Mouse (Mus musculus): ENCODE results near the gene Inka2. TPM values are rescaled to one million over a fixed set of nuclear protein-coding genes. Genes with fewer than 3 reads are reported as not detected.

Inka2 gene
- total and polyA plus RNA-seq, 3 experiments: 1.9 to 4.6 (median 3.0) TPM

- Histone ChIP-seq H3K27me3 (ENCODE audit: insufficient read depth, low read length) (no peaks in the 10 kb centered on the region), H3K4me3 (ENCODE audit: low read depth, low read length) (no peak overlapping the region), H3K36me3 (replicated peaks) (peaks cover 74% of the 10 kb centered on the region), H3K9me3 (replicated peaks) (no peaks in the 10 kb centered on the region), H3K4me1 (ENCODE audit: insufficient read depth, low read depth, low read length) (no peaks in the 10 kb centered on the region)
- TF ChIP-seq CTCF (IDR thresholded peaks at IDR 0.05; ENCODE audit: low read depth, low read length) (peak; percentile 48; the same call in 1 of the 2 replicates), GATA1 (IDR thresholded peaks at IDR 0.05; ENCODE audit: borderline replicate concordance, low read length) (no peak)
- ATAC-seq (ENCODE audit: extremely low read depth, insufficient number of reproducible peaks, low FRiP score, poor library complexity, severe bottlenecking): no peak; the same call in 1 of the 2 replicates
- no peak for DNase-seq (ENCODE audit: low spot score)
These were observed 21.6 kb downstream of the Inka2 start for GRCm38 (mm10) chr3:105726037-105726436.

GRCm38 (mm10) chr3:105732360-105732759, 28.0 kb downstream of the Inka2 start:
- DNase-seq (ENCODE audit: low spot score): no peak
- no peak for ATAC-seq (ENCODE audit: extremely low read depth, insufficient number of reproducible peaks, low FRiP score, poor library complexity, severe bottlenecking)
- TF ChIP-seq GATA2 (IDR thresholded peaks at IDR 0.05; ENCODE audit: borderline replicate concordance, low read depth, low read length): no peak
- no peak for TF ChIP-seq GATA1 (IDR thresholded peaks at IDR 0.05; ENCODE audit: borderline replicate concordance, low read length)
- TF ChIP-seq POLR2AphosphoS5 (IDR thresholded peaks at IDR 0.05; ENCODE audit: insufficient replicate concordance, low read depth, low read length): no peak
- TF ChIP-seq TAL1 (conservative IDR thresholded peaks at IDR 0.05; ENCODE audit: low read depth, low read length): no peak
- TF ChIP-seq CTCF (IDR thresholded peaks at IDR 0.05; ENCODE audit: low read depth, low read length): no peak
- H3K27me3 ChIP-seq (ENCODE audit: insufficient read depth, low read length): no peaks in the 10 kb centered on the region
- no peak overlapping the region for H3K4me3 ChIP-seq (ENCODE audit: low read depth, low read length)
- H3K36me3 ChIP-seq (replicated peaks): peaks cover 76% of the 10 kb centered on the region
- H3K9me3 ChIP-seq (replicated peaks): no peaks in the 10 kb centered on the region
- H3K4me1 ChIP-seq (ENCODE audit: insufficient read depth, low read depth, low read length): no peaks in the 10 kb centered on the region

- no peaks in the 10 kb centered on the region for H3K9me3 ChIP-seq (replicated peaks)
- DNase-seq (ENCODE audit: low spot score): no peak
- ATAC-seq (ENCODE audit: extremely low read depth, insufficient number of reproducible peaks, low FRiP score, poor library complexity, severe bottlenecking): no peak
- H3K4me1 ChIP-seq (ENCODE audit: insufficient read depth, low read depth, low read length): no peaks in the 10 kb centered on the region
- no peak for TF ChIP-seq GATA2 (IDR thresholded peaks at IDR 0.05; ENCODE audit: borderline replicate concordance, low read depth, low read length)
- TF ChIP-seq GATA1 (IDR thresholded peaks at IDR 0.05; ENCODE audit: borderline replicate concordance, low read length): no peak
- no peak for TF ChIP-seq CTCF (IDR thresholded peaks at IDR 0.05; ENCODE audit: low read depth, low read length)
- TF ChIP-seq TAL1 (conservative IDR thresholded peaks at IDR 0.05; ENCODE audit: low read depth, low read length): no peak
- no peak for TF ChIP-seq POLR2AphosphoS5 (IDR thresholded peaks at IDR 0.05; ENCODE audit: insufficient replicate concordance, low read depth, low read length)
- H3K27me3 ChIP-seq (ENCODE audit: insufficient read depth, low read length): no peaks in the 10 kb centered on the region
- no peak overlapping the region for H3K4me3 ChIP-seq (ENCODE audit: low read depth, low read length)
- H3K36me3 ChIP-seq (replicated peaks): peaks cover 81% of the 10 kb centered on the region
These were observed 29.1 kb downstream of the Inka2 start for GRCm38 (mm10) chr3:105733538-105733937.

DNA sequence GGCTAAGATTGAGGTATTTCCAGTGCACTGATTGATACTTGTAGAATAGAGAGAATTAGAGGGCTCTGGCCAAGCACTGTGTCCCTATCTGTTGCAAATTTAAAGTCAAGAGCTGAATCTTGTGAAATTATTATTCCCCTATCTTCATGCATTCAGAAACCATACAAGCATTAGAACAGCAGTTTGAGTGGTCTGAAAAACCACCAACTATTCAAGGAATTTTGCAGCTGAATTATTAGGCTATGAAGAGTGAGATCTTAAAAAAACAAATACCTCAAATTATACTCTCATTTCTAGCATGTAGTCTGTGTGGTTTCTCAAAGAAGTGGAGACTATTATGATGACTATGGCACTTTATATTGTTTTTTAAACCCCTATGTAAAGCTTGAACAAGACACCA, 30.9 kb downstream of the Inka2 start:
- Histone ChIP-seq H3K4me3 (ENCODE audit: low read depth, low read length) (no peak overlapping the region), H3K4me1 (ENCODE audit: insufficient read depth, low read depth, low read length) (no peaks in the 10 kb centered on the region), H3K27me3 (ENCODE audit: insufficient read depth, low read length) (no peaks in the 10 kb centered on the region), H3K36me3 (replicated peaks) (peaks cover 76% of the 10 kb centered on the region), H3K9me3 (replicated peaks) (no peaks in the 10 kb centered on the region)
- DNase-seq (ENCODE audit: low spot score) (no peak), ATAC-seq (ENCODE audit: extremely low read depth, insufficient number of reproducible peaks, low FRiP score, poor library complexity, severe bottlenecking) (no peak)
- TF ChIP-seq POLR2AphosphoS5 (IDR thresholded peaks at IDR 0.05; ENCODE audit: insufficient replicate concordance, low read depth, low read length) (no peak), GATA1 (IDR thresholded peaks at IDR 0.05; ENCODE audit: borderline replicate concordance, low read length) (no peak), CTCF (IDR thresholded peaks at IDR 0.05; ENCODE audit: low read depth, low read length) (no peak), TAL1 (conservative IDR thresholded peaks at IDR 0.05; ENCODE audit: low read depth, low read length) (no peak), GATA2 (IDR thresholded peaks at IDR 0.05; ENCODE audit: borderline replicate concordance, low read depth, low read length) (no peak)

DNA sequence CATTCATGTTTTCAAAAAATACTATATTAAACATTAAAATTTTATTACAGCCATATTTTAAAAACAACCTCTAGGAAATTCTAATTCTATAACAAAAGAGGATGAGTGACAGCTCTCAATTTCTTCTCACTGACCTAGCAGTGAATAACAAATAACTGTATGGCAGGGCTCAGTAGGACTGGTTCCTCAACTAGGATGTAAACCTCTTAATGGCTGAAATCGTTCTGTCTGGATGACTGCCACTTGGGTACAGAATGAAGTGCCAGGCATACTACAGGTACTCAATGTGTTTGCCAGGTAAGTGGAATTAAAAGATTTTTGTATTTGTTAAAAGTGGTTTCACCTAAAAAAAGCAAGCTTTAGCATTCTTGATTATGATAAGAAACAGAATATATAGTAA, 31.7 kb downstream of the Inka2 start:
- no peak for ATAC-seq (ENCODE audit: extremely low read depth, insufficient number of reproducible peaks, low FRiP score, poor library complexity, severe bottlenecking)
- Histone ChIP-seq H3K9me3 (replicated peaks) (no peaks in the 10 kb centered on the region), H3K27me3 (ENCODE audit: insufficient read depth, low read length) (no peaks in the 10 kb centered on the region), H3K36me3 (replicated peaks) (peaks cover 73% of the 10 kb centered on the region), H3K4me1 (ENCODE audit: insufficient read depth, low read depth, low read length) (no peaks in the 10 kb centered on the region), H3K4me3 (ENCODE audit: low read depth, low read length) (no peak overlapping the region)
- no peak for DNase-seq (ENCODE audit: low spot score)
- TF ChIP-seq TAL1 (conservative IDR thresholded peaks at IDR 0.05; ENCODE audit: low read depth, low read length) (no peak), POLR2AphosphoS5 (IDR thresholded peaks at IDR 0.05; ENCODE audit: insufficient replicate concordance, low read depth, low read length) (no peak), GATA2 (IDR thresholded peaks at IDR 0.05; ENCODE audit: borderline replicate concordance, low read depth, low read length) (no peak), CTCF (IDR thresholded peaks at IDR 0.05; ENCODE audit: low read depth, low read length) (no peak), GATA1 (IDR thresholded peaks at IDR 0.05; ENCODE audit: borderline replicate concordance, low read length) (no peak)

GRCm38 (mm10) chr3:105737070-105737469, 32.7 kb downstream of the Inka2 start:
- Histone ChIP-seq H3K27me3 (ENCODE audit: insufficient read depth, low read length) (no peaks in the 10 kb centered on the region), H3K4me3 (ENCODE audit: low read depth, low read length) (no peak overlapping the region), H3K4me1 (ENCODE audit: insufficient read depth, low read depth, low read length) (no peaks in the 10 kb centered on the region), H3K36me3 (replicated peaks) (peaks cover 71% of the 10 kb centered on the region), H3K9me3 (replicated peaks) (no peaks in the 10 kb centered on the region)
- TF ChIP-seq TAL1 (conservative IDR thresholded peaks at IDR 0.05; ENCODE audit: low read depth, low read length) (no peak), CTCF (IDR thresholded peaks at IDR 0.05; ENCODE audit: low read depth, low read length) (no peak), GATA1 (IDR thresholded peaks at IDR 0.05; ENCODE audit: borderline replicate concordance, low read length) (no peak), GATA2 (IDR thresholded peaks at IDR 0.05; ENCODE audit: borderline replicate concordance, low read depth, low read length) (no peak), POLR2AphosphoS5 (IDR thresholded peaks at IDR 0.05; ENCODE audit: insufficient replicate concordance, low read depth, low read length) (no peak)
- ATAC-seq (ENCODE audit: extremely low read depth, insufficient number of reproducible peaks, low FRiP score, poor library complexity, severe bottlenecking) (no peak), DNase-seq (ENCODE audit: low spot score) (no peak)

GRCm38 (mm10) chr3:105737666-105738065, 33.3 kb downstream of the Inka2 start:
- Histone ChIP-seq H3K36me3 (replicated peaks) (peaks cover 70% of the 10 kb centered on the region), H3K4me3 (ENCODE audit: low read depth, low read length) (no peak overlapping the region), H3K4me1 (ENCODE audit: insufficient read depth, low read depth, low read length) (no peaks in the 10 kb centered on the region), H3K27me3 (ENCODE audit: insufficient read depth, low read length) (no peaks in the 10 kb centered on the region), H3K9me3 (replicated peaks) (no peaks in the 10 kb centered on the region)
- ATAC-seq (ENCODE audit: extremely low read depth, insufficient number of reproducible peaks, low FRiP score, poor library complexity, severe bottlenecking) (no peak), DNase-seq (ENCODE audit: low spot score) (no peak)
- no peak for TF ChIP-seq CTCF (IDR thresholded peaks at IDR 0.05; ENCODE audit: low read depth, low read length)
- TF ChIP-seq GATA2 (IDR thresholded peaks at IDR 0.05; ENCODE audit: borderline replicate concordance, low read depth, low read length): no peak
- TF ChIP-seq GATA1 (IDR thresholded peaks at IDR 0.05; ENCODE audit: borderline replicate concordance, low read length): no peak
- no peak for TF ChIP-seq TAL1 (conservative IDR thresholded peaks at IDR 0.05; ENCODE audit: low read depth, low read length)
- no peak for TF ChIP-seq POLR2AphosphoS5 (IDR thresholded peaks at IDR 0.05; ENCODE audit: insufficient replicate concordance, low read depth, low read length)

Data from G1E (cell line).